Mouse (Mus musculus) layer of hippocampus, postnatal 25 days (tissue): Measurements from ENCODE around the gene Tspyl2. TPM values are rescaled to one million over a fixed set of nuclear protein-coding genes. Genes with fewer than 3 reads are reported as not detected.
"Not testable (repeated sequence)": the region's sequence is repeated elsewhere in the genome, so short reads cannot be mapped to it uniquely, and the experiment has no call there.

ENCODE experiments used
- DNase-seq, 2 experiments: peaks; one replicate each; pipeline ENCODE4 v3.0.0; 2022; ENCODE audit warnings: mixed read lengths in 2 of 2, low spot score in 1 of 2; ENCODE audit errors: extremely low spot score in 1 of 2
- total RNA-seq, 2 experiments: library from RNA; stranded (reverse); gene quantifications; 2 replicates each; pipeline ENCODE4 v1.2.3; 2021

Tspyl2 gene
- 100 to 1,000 TPM in 1 of 2 experiments, 10 to 100 TPM in 1; 91.5 to 111 TPM for total RNA-seq

- DNase-seq, result peak; percentile 78 to 86
Observed at GRCm38 (mm10) chrX:152342358-152342901, at the start of gene Tspyl2. TSS of gene Tspyl2 (minus strand) at chrX:152342425.

DNA sequence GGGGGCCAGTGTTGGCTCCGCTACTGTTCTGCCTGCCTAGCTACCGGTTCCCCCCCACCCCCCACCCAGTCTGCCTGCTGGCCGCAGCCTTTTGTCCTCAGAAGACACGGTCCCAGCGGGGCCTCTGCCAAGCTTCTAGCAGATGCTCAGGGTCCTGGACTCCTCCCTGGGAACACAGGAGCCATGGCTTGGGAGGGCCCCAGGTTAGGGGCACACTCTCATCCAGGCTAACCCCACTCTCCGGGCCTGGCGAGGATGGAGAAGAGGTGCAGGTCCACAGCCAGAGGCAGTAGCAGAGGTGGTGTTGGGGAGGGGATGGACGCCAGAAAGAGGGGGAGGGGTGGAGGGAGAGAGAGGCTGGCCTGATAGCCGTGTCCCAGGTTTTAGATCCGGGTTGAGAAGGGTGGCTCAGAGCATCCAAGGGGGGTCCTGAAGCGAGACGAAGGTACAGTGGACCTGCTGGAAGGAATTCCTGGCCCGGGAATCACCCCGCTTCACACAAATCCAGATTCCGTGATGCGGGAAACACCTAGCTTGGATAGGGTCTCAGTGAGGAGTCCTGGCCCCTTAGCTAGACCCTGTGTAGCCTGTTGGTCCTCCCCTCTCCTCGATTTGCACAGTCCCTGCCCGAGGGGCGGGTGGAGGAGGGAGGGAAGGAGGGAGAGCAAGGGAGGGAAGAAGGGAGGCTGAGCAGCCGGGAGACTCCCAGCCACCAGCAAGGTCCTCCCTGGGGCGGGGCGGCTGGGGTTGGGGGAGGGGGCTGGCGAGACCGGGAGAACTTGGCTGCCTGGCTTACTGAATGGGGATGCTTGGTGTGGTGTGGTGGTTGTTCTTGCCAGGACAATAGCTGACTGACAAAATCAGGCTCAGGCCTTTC is 26.4 kb upstream of the Tspyl2 start, which contains the start of gene Gpr173:
Gpr173 (minus strand) TSS at position 308 of the 877 bp plus-strand sequence.
- peak; percentile 28 to 54 for DNase-seq

- no peak for DNase-seq
Observed at GRCm38 (mm10) chrX:152368054-152368396, 25.8 kb upstream of the Tspyl2 start.

DNA sequence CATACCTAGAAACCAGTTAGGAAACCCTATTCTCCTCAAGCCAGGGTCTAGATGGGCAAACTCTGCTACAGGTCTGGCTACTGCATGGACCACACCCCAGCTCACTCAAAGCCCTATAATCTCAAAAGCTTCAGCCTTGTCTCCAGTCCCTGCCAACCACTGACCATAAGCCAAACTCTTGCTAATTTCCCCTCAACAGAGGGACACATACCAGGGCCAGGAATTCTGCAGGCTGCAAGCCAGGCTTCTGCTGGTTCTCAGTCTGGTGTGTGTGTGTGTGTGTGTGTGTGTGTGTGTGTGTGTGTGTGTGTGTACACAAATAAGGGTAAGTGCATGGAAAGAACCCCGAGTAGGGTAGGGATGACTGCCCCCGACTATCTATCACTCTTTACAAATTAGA is 24.2 kb upstream of the Tspyl2 start:
- no peak for DNase-seq

GRCm38 (mm10) chrX:152352553-152353153 is 10.4 kb upstream of the Tspyl2 start:
- DNase-seq, result no peak

GRCm38 (mm10) chrX:152347041-152347440 is 4.8 kb upstream of the Tspyl2 start:
- no peak for DNase-seq

- DNase-seq, result no peak
Observed at GRCm38 (mm10) chrX:152346587-152346986, 4.4 kb upstream of the Tspyl2 start.

DNA sequence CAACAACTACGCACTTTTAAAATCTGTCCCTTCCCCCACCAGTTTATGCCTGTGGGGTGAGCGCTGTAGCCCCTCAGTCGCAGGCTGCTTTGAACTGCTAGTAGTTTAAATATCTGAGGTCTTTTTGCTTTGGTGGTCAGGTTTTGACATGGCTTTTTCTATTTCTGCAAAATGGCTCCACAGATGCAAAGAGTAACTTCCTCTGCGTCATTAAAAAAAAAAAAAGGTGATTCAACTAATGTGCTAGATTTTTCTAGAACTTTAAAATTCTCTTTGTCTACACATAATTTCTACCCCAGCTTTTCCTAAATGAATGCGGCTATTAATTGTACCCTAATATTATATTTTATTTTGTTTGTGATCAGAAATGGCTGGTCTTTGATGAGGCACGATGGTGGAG is 678 bp upstream of the Tspyl2 start:
- DNase-seq, result no peak

GRCm38 (mm10) chrX:152341496-152341895 is 729 bp downstream of the Tspyl2 start:
- DNase-seq, result no peak

DNA sequence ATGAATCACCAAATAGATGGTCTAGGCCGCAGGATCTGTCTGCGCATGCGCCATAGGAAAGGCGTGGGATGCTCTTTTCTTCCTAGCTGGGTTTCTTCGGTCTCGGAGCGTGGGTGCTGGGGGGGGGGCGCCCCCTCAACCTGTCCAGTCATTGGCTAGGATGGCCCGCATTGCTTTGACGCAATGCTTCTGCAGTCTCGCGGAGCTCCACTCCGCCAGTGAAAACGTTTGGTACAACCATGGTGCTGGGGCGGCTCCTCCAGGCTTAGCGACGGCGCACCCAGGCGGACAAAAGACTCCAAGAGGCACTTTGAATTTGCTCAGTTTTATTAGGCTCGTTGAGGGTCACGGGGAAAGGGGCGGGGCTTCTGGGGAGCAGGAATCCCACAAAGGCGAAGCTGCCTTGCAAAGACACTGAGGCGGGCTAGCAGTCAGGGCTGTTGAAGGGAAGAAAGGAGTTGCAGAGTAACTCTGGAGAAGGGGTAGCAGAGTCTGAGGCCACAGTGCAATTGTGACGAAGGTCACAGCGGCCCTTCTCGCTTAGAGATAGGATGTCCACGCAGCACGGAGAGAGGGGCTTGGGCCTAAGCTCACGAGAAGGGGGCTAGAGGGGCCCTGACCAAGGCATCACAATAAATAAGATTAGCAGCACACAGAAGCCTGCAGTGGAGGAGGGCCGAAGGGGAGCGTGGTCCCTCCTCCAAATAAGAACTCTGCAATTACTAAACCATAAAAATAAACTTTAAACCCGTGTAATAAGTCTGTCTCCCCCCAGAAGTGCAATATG is 5.5 kb downstream of the Tspyl2 start:
- DNase-seq, result peak; percentile 70 to 71

- not testable (repeated sequence) for DNase-seq
Observed at GRCm38 (mm10) chrX:152336123-152336522, 6.1 kb downstream of the Tspyl2 start.

DNA sequence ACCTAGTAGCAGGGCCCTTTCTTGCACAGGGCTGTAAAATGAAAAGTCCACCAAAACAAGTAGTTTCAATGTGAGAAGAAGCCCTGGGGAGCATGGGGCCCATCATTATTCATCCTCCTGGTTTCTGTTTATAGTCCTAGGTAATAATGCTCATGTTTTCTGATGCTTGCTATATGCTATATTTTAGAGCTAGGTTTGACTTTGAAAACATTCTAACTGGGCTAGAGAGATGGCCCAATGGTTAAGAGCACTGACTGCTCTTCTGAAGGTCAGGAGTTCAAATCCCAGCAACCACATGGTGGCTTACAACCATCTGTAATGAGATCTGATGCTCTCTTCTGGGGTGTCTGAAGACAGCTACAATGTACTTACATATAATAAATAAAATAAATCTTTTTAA is 12.8 kb downstream of the Tspyl2 start:
- DNase-seq, result not testable (repeated sequence)

GRCm38 (mm10) chrX:152327689-152328052 is 14.6 kb downstream of the Tspyl2 start:
- DNase-seq, result no peak

GRCm38 (mm10) chrX:152326996-152327688 is 15.1 kb downstream of the Tspyl2 start, which contains the start of gene Kantr:
TSS of gene Kantr (minus strand) at chrX:152327495.
- peak; percentile 37 to 60 for DNase-seq

GRCm38 (mm10) chrX:152323584-152323983 is 18.6 kb downstream of the Tspyl2 start:
- DNase-seq, result no peak

DNA sequence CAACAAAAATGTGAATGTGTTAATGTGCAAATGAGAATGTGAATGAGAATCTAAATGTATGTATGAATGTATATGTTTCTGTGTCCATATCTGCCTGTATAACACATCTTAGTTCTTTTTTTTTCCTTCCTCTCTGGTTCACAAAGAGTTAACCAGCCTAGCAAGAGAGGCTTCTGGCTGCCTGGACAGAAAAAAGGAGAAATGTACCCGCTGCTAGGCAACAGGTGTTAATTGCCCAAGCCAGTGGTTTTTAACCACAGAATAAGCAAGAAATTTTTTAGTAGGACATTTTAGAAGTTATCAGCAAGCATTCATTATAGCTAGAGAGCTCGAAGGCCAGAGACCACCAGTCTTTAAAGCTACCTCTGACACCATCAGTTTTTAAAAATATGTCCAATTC is 19.4 kb downstream of the Tspyl2 start:
- DNase-seq, result no peak

GRCm38 (mm10) chrX:152320535-152320934 is 21.7 kb downstream of the Tspyl2 start:
- DNase-seq, result no peak

GRCm38 (mm10) chrX:152307942-152308341 is 34.3 kb downstream of the Tspyl2 start:
- peak in 1 of 2 experiments; percentile 33 for DNase-seq

DNA sequence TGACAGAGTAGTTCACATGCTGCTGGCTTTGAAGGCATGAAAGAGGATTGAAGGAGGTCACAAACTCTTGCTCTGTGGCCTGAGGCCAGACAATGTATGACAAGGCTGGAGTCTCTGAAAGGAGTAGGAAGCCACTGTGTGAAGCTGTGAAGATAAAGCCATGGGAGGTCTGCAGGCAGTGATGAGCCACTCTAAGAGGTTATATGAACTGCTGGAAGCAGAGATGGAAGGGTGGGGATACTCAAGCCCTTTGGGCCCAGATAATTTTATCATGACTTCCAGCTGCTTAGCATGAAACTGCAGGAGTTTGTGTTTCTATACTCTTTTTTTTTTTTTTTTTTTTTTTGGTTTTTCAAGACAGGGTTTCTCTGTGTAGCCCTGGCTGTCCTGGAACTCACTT is 34.9 kb downstream of the Tspyl2 start:
- no peak for DNase-seq

GRCm38 (mm10) chrX:152306224-152306623 is 36.0 kb downstream of the Tspyl2 start:
- no peak for DNase-seq
